Mouse (Mus musculus) A20 (cell line): ENCODE measurements at regions not wholly inside any gene's neighbourhood (a gene's known extent, or its start where the extent isn't known, plus 50 kb on each side); places are given as distances from the start of the nearest gene placed in this dataset.
A peak's percentile ranks its signal among the peaks of the same experiment; 100 is the strongest.

Experiments
- DNase-seq: peaks from one replicate; pipeline ENCODE4 v3.0.0-alpha.2; 2011; ENCODE audit warnings: low read depth, low spot score

DNA sequence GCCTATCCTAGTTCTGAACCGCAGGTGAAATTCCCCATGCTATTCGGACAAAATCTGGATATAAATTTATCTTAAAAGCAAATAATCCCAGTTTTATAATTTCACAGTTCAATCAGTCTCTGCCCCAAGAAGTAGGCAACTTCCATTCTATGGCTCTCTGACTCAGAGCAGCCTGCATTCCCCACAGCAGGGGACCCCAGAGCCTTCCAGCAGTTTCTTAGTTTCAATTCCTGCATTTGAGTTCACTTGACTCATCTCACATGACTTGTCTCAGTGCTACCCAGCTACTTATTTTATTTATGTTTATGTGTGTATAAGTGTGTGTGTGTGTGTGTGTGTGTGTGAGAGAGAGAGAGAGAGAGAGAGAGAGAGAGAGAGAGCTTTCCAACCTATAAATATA, 650.0 kb downstream of the Nebl start:
- peak; percentile 60 for DNase-seq

DNA sequence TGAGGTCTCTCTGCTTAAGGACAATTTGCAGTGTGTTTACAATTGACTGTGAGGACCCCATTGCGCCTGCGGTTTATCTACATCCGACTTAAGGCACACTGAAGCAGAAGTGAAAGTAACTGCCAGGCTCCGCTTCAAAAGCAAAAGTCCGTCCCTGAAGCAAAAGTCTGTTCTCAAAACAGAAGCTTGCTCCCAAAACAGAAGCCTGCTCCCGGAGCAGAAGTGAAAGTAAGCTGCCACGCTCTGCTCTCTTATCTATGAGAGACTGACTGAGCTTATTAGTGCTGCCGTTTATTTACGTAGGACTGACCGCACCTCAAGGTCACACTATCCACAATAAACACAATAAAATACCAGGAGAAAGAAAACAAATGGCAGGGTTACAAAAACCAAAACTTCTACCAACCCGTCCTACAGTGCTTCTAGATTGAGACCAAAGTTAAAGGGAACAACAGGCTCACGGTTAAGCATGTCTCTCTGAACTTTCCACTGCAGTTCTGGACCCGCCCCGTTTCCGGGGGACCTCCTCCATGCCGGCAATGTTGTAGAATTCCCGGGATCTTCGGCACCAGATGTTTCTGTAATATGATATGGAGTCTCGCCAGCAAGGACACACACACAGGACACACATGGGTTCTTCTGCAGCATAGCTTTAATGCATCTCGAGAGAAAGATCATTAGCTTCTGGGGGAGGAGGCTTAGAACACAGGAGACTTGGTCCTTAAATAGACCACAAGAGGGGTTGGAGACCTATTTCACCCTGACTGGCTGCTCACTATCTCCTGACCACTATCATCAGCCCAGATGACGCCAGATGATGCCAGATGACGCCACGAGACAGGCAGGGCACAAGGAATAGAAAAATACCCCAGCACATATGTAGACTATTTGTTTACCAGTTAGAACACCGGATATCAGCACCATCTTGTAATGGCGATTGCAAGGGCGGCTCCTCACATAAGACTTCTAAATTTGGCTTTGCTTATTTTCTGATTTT, 665.8 kb downstream of the Nebl start:
- peak; percentile 86 for DNase-seq
